Mouse (Mus musculus) cerebellum, postnatal 36 days (tissue): ENCODE data around the gene Tfip11.
"Not testable (repeated sequence)": the region's sequence is repeated elsewhere in the genome, so short reads cannot be mapped to it uniquely, and the experiment has no call there.

Experiments used
- DNase-seq, 2 experiments: peaks; one replicate each; pipeline ENCODE4 v3.0.0; 2021 to 2022; ENCODE audit warnings: mixed read lengths in 2 of 2

Tfip11 gene

GRCm38 (mm10) chr5:112290536-112290880 is 35.6 kb upstream of the Tfip11 start:
- DNase-seq = no peak

- no peak for DNase-seq
Observed at GRCm38 (mm10) chr5:112291866-112292265, 34.3 kb upstream of the Tfip11 start.

GRCm38 (mm10) chr5:112292343-112292980 is 33.7 kb upstream of the Tfip11 start:
- DNase-seq = no peak

GRCm38 (mm10) chr5:112293800-112294199 is 32.4 kb upstream of the Tfip11 start:
- DNase-seq = no peak

- no peak for DNase-seq
Observed at GRCm38 (mm10) chr5:112294696-112295095, 31.5 kb upstream of the Tfip11 start.

- DNase-seq = no peak
Observed at GRCm38 (mm10) chr5:112295162-112295561, 31.0 kb upstream of the Tfip11 start.

- no peak for DNase-seq
Observed at GRCm38 (mm10) chr5:112295564-112295963, 30.6 kb upstream of the Tfip11 start.

- no peak for DNase-seq
Observed at GRCm38 (mm10) chr5:112296404-112297181, 29.6 kb upstream of the Tfip11 start.

GRCm38 (mm10) chr5:112297257-112297656 is 28.9 kb upstream of the Tfip11 start:
- no peak for DNase-seq

GRCm38 (mm10) chr5:112298226-112298988 is 27.8 kb upstream of the Tfip11 start:
- no peak for DNase-seq

- DNase-seq = no peak
Observed at GRCm38 (mm10) chr5:112299399-112299798, 26.8 kb upstream of the Tfip11 start.

GRCm38 (mm10) chr5:112300112-112300511 is 26.0 kb upstream of the Tfip11 start:
- DNase-seq = no peak

- DNase-seq = no peak
Observed at GRCm38 (mm10) chr5:112300721-112301308, 25.3 kb upstream of the Tfip11 start.

- DNase-seq = no peak
Observed at GRCm38 (mm10) chr5:112301694-112302093, 24.5 kb upstream of the Tfip11 start.

- DNase-seq = no peak
Observed at GRCm38 (mm10) chr5:112302310-112302709, 23.8 kb upstream of the Tfip11 start.

- no peak for DNase-seq
Observed at GRCm38 (mm10) chr5:112305842-112306241, 20.3 kb upstream of the Tfip11 start.

GRCm38 (mm10) chr5:112313222-112313885 is 12.8 kb upstream of the Tfip11 start:
- DNase-seq = no peak

GRCm38 (mm10) chr5:112316468-112316867 is 9.7 kb upstream of the Tfip11 start:
- no peak for DNase-seq

- no peak for DNase-seq
Observed at GRCm38 (mm10) chr5:112317328-112317727, 8.8 kb upstream of the Tfip11 start.

- not testable (repeated sequence) for DNase-seq
Observed at GRCm38 (mm10) chr5:112319343-112319742, 6.8 kb upstream of the Tfip11 start.

- no peak for DNase-seq
Observed at GRCm38 (mm10) chr5:112320379-112320778, 5.8 kb upstream of the Tfip11 start.

GRCm38 (mm10) chr5:112320936-112321335 is 5.2 kb upstream of the Tfip11 start:
- DNase-seq = peak; percentile 55 to 56

- no peak for DNase-seq
Observed at GRCm38 (mm10) chr5:112321376-112321775, 4.8 kb upstream of the Tfip11 start.
